Mouse (Mus musculus) neural tube, embryonic 12.5 days (tissue): ENCODE results near the gene Frmpd2. TPM values are rescaled to one million over a fixed set of nuclear protein-coding genes. Genes with fewer than 3 reads are reported as not detected.

Source experiments
- ATAC-seq: fragments of 200-750 bp; cut with Nextera tagmentation; 2 replicates; pipeline ENCODE4 v1.8.0; 2017; ENCODE audit warnings: low read depth, mild to moderate bottlenecking, moderate TSS enrichment, moderate library complexity; ENCODE audit not compliant: low FRiP score
- H3K27ac ChIP-seq: fragments of 300-500 bp; sonication (generic); 2 replicates; pipeline ENCODE4 v1.5.1; 2016
- H3K27me3 ChIP-seq: fragments of 300-500 bp; sonication (generic); replicated peaks from 2 replicates; pipeline ENCODE4 v1.6.1; 2016; ENCODE audit warnings: mild to moderate bottlenecking
- H3K36me3 ChIP-seq: fragments of 300-500 bp; sonication (generic); 2 replicates; pipeline ENCODE4 v1.6.1; 2016; ENCODE audit warnings: mild to moderate bottlenecking
- H3K4me1 ChIP-seq: fragments of 300-500 bp; sonication (generic); 2 replicates; pipeline ENCODE4 v1.6.1; 2016
- H3K4me2 ChIP-seq: fragments of 300-500 bp; sonication (generic); replicated peaks from 2 replicates; pipeline ENCODE4 v1.6.1; 2016; ENCODE audit warnings: mild to moderate bottlenecking
- H3K4me3 ChIP-seq: fragments of 300-500 bp; sonication (generic); 2 replicates; pipeline ENCODE4 v1.5.1; 2016
- H3K9ac ChIP-seq: fragments of 300-500 bp; sonication (generic); 2 replicates; pipeline ENCODE4 v1.6.1; 2016; ENCODE audit warnings: mild to moderate bottlenecking
- H3K9me3 ChIP-seq: fragments of 300-500 bp; sonication (generic); 2 replicates; pipeline ENCODE4 v1.6.1; 2016; ENCODE audit warnings: mild to moderate bottlenecking
- WGBS: fragments of 180-500 bp; shearing (Covaris S2); methylation state at CpG from one replicate; pipeline ENCODE4 v1.1.7; 2016; 5-methylcytosine and 5-hydroxymethylcytosine counted together
- polyA plus RNA-seq: library from polyadenylated mRNA; unstranded; fragments of >200 nt; fragmentation: Nextera tagmentation; extraction: Ambion mirVana; gene quantifications from 2 replicates; pipeline ENCODE4 v1.2.1, GENCODE M21; 2016

Frmpd2 gene
- polyA plus RNA-seq, 1 experiment from 2014 or later, result not detected

DNA sequence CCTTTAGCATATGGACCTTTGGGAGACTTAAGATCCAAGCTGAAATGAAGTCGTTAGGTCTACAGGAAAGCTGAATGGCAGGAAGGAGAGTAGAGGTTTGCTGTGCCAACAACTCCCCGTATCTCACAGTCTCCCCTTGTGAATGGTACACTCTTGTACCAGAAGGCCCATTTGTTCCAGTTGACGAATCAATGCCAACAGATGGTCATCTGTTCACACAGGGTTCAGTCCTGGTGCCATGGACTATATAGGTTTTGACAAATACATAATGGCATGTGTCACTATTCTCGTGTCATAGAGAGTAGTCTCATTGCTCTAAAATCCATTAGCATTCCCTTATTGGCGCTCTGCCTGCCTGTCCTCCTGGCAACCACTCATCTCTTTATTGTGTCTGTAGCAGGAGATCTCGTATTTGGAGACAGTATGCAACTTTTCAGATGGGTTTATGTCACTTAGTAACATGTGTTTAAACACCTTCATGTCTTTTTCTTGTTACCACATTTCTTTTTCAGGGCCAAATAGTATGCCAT is 43.3 kb downstream of the Frmpd2 start:
- 73% methylated on average over 6 of the region's 6 CpGs for WGBS
- no peaks in the 10 kb centered on the region for H3K36me3 ChIP-seq

DNA sequence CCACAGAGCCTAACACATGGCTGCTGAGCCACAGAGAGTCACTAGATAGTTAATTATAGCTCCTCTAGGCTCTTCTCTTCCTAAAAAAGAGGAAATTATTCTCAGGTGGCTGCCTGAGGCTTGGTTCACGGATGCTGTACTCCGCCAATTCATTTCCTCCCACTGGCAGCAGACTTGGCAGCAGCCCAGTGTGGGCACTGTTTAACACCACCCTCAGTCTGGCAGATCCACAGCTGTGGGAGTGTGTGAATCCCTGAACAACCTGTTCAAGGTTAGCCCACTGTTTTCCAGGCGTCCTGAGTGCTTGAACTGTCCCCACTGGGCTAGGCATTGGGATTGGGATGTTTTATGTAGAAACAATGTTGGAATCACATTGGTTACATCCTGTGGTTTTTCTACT is 50.0 kb downstream of the Frmpd2 start:
- Histone ChIP-seq H3K27me3 (no peaks in the 10 kb centered on the region), H3K27ac (no peak overlapping the region), H3K36me3 (no peaks in the 10 kb centered on the region), H3K4me1 (no peaks in the 10 kb centered on the region), H3K9ac (no peak overlapping the region), H3K4me3 (no peak overlapping the region), H3K9me3 (no peaks in the 10 kb centered on the region), H3K4me2 (no peak overlapping the region)
- 63% methylated on average over 3 of the region's 3 CpGs for WGBS
- no peak for ATAC-seq

More for the DNA sequence above, 43.3 kb downstream of the Frmpd2 start:
- Histone ChIP-seq H3K27me3 (no peaks in the 10 kb centered on the region), H3K9me3 (no peaks in the 10 kb centered on the region), H3K4me2 (no peak overlapping the region), H3K4me1 (0 out of 2 replicates have a peak, but pooled peaks cover 10% of the 10 kb centered on the region), H3K9ac (no peak overlapping the region), H3K4me3 (no peak overlapping the region), H3K27ac (no peak overlapping the region)
- ATAC-seq, result no peak

DNA sequence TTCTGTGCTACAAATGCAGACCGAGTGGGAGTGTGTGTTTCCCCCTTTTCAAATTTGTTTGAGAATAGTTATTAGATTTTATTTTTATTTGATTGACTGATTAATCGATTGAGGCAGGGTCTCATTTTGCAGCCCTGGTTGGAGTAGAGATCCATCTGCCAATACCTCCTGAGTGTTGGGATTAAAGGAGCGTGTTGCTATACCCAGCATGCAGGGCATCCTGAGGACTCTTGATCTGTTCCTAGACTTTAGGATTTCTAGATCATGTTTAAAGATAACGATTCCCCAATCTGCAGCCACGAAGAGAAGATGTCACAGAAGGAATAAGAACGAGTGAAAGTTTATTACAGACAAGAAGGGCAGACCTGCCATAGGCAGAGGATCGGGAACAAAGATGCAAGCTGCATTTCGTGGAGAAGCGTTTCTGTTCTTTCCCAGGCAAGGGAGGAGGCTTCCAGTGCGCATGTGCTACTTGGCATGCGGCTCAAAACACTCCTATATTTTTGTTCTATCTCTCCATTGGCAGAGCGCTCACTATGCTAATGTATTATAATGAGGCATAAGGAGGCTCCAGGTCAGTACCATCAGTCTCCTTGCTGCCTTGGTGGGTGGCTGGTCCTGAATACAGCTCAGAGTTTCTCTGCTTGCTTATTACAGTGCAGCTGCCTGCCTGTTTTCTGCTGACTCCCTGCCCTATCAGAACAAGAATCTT is 53.9 kb downstream of the Frmpd2 start:
- 59% methylated on average over 12 of the region's 12 CpGs for WGBS
- Histone ChIP-seq H3K4me2 (0 out of 2 replicates have a peak overlapping the region, but pooled peaks have one; percentile 30), H3K36me3 (no peaks in the 10 kb centered on the region), H3K4me1 (no peaks in the 10 kb centered on the region), H3K27me3 (no peaks in the 10 kb centered on the region), H3K9ac (no peak overlapping the region), H3K9me3 (no peaks in the 10 kb centered on the region), H3K4me3 (no peak overlapping the region), H3K27ac (no peak overlapping the region)
- peak; percentile 86 for ATAC-seq

DNA sequence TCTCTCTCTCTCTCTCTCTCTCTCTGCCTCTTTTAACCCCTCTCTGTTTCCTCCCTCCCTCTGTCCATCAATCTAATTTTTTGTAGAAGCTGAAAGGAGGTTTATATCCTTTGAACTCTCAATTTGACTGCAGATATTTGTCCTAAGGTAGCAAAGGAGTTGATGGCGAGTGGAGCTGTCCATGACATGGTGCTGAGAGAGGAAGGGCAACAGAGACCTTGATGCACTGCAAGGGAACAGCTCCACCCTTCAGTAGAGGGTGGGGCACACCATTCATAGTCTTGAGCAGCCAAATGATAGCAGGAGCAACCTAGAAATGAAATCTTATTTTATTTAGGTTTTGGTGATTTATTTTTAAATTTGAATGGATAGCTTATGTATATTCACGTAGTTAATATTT is 55.1 kb downstream of the Frmpd2 start:
- H3K27ac ChIP-seq, result no peak overlapping the region
- no peaks in the 10 kb centered on the region for H3K9me3 ChIP-seq
- H3K4me1 ChIP-seq, result no peaks in the 10 kb centered on the region
- no peak overlapping the region for H3K4me2 ChIP-seq
- ATAC-seq, result no peak
- whole genome bisulfite sequencing, result 66% methylated on average over 2 of the region's 2 CpGs
- no peaks in the 10 kb centered on the region for H3K27me3 ChIP-seq
- no peaks in the 10 kb centered on the region for H3K36me3 ChIP-seq
- no peak overlapping the region for H3K9ac ChIP-seq
- H3K4me3 ChIP-seq, result no peak overlapping the region

DNA sequence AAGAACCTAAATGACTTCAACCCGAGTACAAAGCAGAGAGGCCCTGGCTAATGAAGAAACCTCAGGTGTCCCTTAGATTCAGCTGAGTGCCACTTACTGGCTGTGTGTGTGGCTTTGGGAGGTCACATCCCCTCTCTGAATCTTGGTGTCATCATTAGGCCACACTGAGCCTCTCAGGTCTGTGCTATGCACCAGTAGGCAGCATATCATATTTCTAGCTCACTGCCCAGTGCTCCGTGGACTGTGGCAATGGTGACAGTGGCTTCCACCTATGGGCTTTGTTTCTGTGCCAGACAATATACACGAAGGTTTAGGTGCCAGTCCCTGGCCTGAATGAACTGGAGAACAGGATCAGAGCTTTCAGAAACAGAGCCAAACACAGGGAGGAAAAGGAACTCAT is 56.4 kb downstream of the Frmpd2 start:
- no peaks in the 10 kb centered on the region for H3K36me3 ChIP-seq
- H3K27ac ChIP-seq, result no peak overlapping the region
- H3K4me3 ChIP-seq, result no peak overlapping the region
- WGBS, result 63% methylated on average over 3 of the region's 3 CpGs
- no peak overlapping the region for H3K4me2 ChIP-seq
- no peaks in the 10 kb centered on the region for H3K27me3 ChIP-seq
- no peak for ATAC-seq
- H3K4me1 ChIP-seq, result no peaks in the 10 kb centered on the region
- no peak overlapping the region for H3K9ac ChIP-seq
- H3K9me3 ChIP-seq, result no peaks in the 10 kb centered on the region

DNA sequence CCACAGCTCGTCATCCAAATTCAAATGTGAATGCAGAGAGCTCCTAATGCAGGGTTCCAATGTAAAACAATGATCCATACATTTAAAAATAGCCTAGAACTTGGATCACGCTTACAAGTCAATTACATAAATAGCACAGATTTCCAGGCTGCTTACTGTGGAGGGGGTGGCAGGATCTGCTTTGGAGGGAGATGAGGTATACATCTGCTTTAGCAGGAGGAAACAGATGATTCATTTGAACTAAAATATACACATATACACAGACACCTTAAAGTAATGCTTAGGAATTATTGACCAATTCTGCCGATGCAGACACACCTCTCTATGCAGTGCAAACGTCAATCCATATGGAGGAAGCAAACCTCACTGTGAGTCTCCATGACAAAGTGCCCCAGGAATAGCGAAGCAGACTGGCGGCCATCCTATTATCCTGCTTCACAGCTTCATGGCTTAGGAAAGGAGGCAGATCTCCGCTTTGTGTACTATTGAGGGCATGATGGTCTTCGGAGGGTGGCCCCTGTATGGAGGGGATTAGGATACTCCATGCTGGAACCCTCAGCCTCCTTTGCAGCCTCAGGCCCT is 59.9 kb downstream of the Frmpd2 start:
- Histone ChIP-seq H3K9ac (no peak overlapping the region), H3K9me3 (no peaks in the 10 kb centered on the region), H3K4me3 (no peak overlapping the region), H3K36me3 (no peaks in the 10 kb centered on the region), H3K27me3 (no peaks in the 10 kb centered on the region), H3K4me1 (no peaks in the 10 kb centered on the region), H3K27ac (no peak overlapping the region), H3K4me2 (no peak overlapping the region)
- WGBS, result 86% methylated on average over 8 of the region's 8 CpGs
- ATAC-seq, result no peak

DNA sequence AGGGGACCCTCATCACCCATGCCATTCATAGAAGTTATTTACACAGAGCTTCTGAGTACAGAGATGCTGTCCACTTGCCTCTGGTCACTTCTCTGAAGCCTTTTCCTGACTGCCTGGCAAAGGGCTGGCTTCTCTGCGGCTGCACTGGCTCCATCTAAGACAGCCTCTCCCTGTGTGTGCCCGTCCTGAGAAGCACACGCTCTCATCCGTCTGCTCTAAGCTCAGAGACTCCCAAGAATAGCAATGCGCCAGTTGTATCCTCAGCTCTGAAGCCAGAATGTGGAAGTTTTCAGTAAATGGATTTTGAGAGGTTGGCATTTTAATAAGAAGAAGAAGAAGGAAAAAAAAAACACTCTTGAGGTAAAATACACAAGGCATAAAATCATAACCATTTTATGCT is 61.3 kb downstream of the Frmpd2 start:
- H3K27me3 ChIP-seq, result no peaks in the 10 kb centered on the region
- no peak overlapping the region for H3K4me2 ChIP-seq
- 90% methylated on average over 5 of the region's 5 CpGs for WGBS
- H3K27ac ChIP-seq, result no peak overlapping the region
- H3K4me3 ChIP-seq, result no peak overlapping the region
- H3K9me3 ChIP-seq, result no peaks in the 10 kb centered on the region
- H3K36me3 ChIP-seq, result no peaks in the 10 kb centered on the region
- H3K4me1 ChIP-seq, result no peaks in the 10 kb centered on the region
- no peak for ATAC-seq
- no peak overlapping the region for H3K9ac ChIP-seq

DNA sequence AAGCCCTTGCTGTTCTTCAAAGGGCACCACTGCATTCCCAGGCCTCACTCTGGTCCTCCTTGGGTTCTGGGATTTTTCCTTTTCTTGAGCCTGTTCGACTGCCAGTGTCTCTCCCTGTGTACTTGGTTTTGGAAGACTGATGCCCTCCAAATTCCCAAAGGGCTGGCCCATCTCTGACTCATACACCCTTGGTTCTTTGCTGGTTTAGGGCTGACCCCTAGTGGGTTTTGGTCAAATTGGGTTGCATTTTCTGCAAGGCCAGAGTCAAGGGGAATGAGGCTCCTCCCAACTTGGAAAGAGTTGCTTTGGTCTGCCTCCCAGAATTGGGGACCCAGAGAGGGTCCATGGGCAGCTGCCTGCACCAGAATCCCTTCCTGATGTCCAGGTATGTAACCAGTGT is 62.0 kb downstream of the Frmpd2 start:
- no peak overlapping the region for H3K27ac ChIP-seq
- H3K36me3 ChIP-seq, result no peaks in the 10 kb centered on the region
- H3K9ac ChIP-seq, result no peak overlapping the region
- 60% methylated on average over 1 of the region's 1 CpGs for WGBS
- no peak overlapping the region for H3K4me3 ChIP-seq
- no peak for ATAC-seq
- H3K4me1 ChIP-seq, result no peaks in the 10 kb centered on the region
- H3K4me2 ChIP-seq, result no peak overlapping the region
- H3K9me3 ChIP-seq, result no peaks in the 10 kb centered on the region
- H3K27me3 ChIP-seq, result no peaks in the 10 kb centered on the region

DNA sequence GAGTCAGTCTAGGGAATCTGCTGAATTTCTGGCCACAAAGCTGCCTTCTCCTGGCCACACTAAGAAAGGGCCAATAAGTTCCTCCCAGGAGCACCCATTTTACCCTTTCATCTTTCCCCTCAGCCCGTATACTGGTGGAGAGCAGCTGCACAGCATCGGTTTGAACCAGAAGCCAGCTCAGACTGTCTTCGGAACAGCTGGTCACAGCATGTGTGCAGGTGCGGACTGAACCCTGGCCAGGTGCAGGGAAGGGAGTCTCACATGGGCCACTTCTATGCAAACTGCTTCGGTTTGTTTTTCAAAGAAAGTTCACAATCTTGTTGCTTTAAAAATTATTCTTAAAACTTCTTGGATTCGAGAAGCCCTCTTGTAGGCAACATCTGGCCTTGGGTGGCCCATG is 63.8 kb downstream of the Frmpd2 start:
- Histone ChIP-seq H3K27me3 (no peaks in the 10 kb centered on the region), H3K36me3 (no peaks in the 10 kb centered on the region), H3K27ac (no peak overlapping the region), H3K4me2 (no peak overlapping the region), H3K4me3 (no peak overlapping the region), H3K9me3 (no peaks in the 10 kb centered on the region), H3K4me1 (no peaks in the 10 kb centered on the region), H3K9ac (no peak overlapping the region)
- WGBS, result 81% methylated on average over 6 of the region's 6 CpGs
- ATAC-seq, result no peak

DNA sequence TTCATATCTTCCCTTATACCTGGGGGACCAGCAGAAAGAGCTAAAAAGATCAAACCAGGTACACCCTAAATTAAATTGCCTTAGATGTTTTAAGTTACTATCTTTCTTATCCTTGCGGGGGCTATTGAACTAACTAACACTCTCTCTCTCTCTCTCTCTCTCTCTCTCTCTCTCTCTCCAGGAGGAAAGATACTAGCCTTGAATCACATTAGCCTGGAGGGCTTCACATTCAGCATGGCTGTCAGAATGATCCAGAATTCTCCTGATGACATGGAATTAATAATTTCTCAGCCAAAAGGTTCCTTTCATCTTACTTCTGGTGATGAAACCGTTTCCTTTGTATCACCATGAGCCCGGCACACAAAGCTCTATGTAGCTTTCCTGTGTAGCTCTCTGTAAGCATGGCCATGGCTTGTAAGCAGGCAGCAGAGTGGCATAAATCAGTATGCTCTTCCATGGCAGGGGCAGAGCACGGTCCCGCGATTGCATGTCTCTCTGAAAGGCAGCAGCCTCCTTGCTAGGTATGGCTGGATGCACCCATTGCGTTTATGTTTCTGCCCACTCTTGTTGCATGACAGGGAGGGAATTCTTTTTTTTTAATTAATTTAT is 68.2 kb downstream of the Frmpd2 start:
- H3K4me1 ChIP-seq, result no peaks in the 10 kb centered on the region
- H3K4me3 ChIP-seq, result no peak overlapping the region
- H3K36me3 ChIP-seq, result no peaks in the 10 kb centered on the region
- no peak overlapping the region for H3K4me2 ChIP-seq
- H3K27ac ChIP-seq, result no peak overlapping the region
- ATAC-seq, result no peak
- no peaks in the 10 kb centered on the region for H3K27me3 ChIP-seq
- H3K9me3 ChIP-seq, result no peaks in the 10 kb centered on the region
- WGBS, result 72% methylated on average over 7 of the region's 7 CpGs
- H3K9ac ChIP-seq, result no peak overlapping the region

DNA sequence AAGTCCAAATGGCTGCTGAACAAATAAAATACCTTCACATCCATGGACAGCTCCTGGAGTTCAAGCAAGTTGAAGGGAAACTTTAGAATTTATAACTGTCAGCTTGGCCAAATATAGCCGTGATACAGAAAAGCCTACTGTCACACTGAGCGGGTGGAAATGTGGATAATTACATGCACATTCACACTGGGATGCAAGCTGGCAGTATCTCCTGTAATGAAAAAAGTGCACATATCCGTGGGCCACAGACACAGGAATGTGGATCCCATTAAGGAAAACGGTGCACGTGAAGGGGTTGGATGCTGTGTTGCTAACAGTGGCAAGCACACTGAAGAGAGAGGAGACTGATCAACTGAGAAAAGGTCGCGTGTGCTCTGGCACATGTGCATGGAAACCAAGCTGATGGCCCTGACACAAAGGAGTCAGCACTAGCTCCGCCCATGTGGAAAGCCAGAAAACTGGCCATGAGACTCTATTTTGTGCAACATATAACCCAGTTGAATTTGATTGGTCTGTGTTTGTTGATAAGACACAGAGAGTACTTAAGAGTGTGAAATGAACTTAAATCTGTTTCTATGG is 74.2 kb downstream of the Frmpd2 start:
- no peaks in the 10 kb centered on the region for H3K9me3 ChIP-seq
- H3K36me3 ChIP-seq, result no peaks in the 10 kb centered on the region
- no peak overlapping the region for H3K9ac ChIP-seq
- no peak for ATAC-seq
- no peak overlapping the region for H3K4me3 ChIP-seq
- H3K27me3 ChIP-seq, result no peaks in the 10 kb centered on the region
- peaks cover 8% of the 10 kb centered on the region; the same call in 1 of the 2 replicates for H3K4me1 ChIP-seq
- 83% methylated on average over 8 of the region's 8 CpGs for WGBS
- H3K27ac ChIP-seq, result no peak overlapping the region
- no peak overlapping the region for H3K4me2 ChIP-seq

DNA sequence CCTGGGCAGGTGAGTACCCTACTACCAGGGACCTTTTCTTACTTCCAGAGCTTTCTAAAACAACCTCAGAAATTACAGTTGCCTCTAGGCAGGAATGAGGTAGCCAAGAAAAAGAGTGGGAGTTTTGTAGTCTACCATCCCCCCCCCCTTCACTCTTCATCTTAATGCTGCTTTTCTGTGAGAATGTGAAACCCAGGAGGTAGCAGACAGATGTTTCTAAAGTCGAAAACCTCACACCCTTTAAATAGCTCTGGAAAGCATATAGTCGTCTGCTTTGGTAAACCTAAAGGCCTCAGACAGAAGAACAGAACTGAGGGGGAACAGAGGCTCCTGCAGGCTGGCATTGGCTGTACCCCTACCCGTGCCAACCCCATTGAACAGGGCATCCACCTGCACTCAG is 77.2 kb downstream of the Frmpd2 start:
- ATAC-seq, result no peak
- 74% methylated on average over 3 of the region's 3 CpGs for WGBS
- no peak overlapping the region for H3K4me3 ChIP-seq

More for the DNA sequence above, 77.2 kb downstream of the Frmpd2 start:
- Histone ChIP-seq H3K36me3 (no peaks in the 10 kb centered on the region), H3K27ac (no peak overlapping the region), H3K9me3 (no peaks in the 10 kb centered on the region), H3K27me3 (no peaks in the 10 kb centered on the region), H3K4me2 (no peak overlapping the region), H3K4me1 (peaks cover 8% of the 10 kb centered on the region; the same call in 1 of the 2 replicates), H3K9ac (no peak overlapping the region)
